Mouse (Mus musculus) spleen, postnatal 0 days (tissue): Measurements from ENCODE around the gene Syn3. TPM values are rescaled to one million over a fixed set of nuclear protein-coding genes. Genes with fewer than 3 reads are reported as not detected.

Experiments used
- polyA plus RNA-seq: library from polyadenylated mRNA; unstranded; fragments of >200 nt; fragmentation: Nextera tagmentation; extraction: Ambion mirVana; gene quantifications from 2 replicates; pipeline ENCODE4 v1.2.1, GENCODE M21; 2015

Gene Syn3
- 0.18 and 0.36 TPM in 2 replicates for polyA plus RNA-seq

DNA sequence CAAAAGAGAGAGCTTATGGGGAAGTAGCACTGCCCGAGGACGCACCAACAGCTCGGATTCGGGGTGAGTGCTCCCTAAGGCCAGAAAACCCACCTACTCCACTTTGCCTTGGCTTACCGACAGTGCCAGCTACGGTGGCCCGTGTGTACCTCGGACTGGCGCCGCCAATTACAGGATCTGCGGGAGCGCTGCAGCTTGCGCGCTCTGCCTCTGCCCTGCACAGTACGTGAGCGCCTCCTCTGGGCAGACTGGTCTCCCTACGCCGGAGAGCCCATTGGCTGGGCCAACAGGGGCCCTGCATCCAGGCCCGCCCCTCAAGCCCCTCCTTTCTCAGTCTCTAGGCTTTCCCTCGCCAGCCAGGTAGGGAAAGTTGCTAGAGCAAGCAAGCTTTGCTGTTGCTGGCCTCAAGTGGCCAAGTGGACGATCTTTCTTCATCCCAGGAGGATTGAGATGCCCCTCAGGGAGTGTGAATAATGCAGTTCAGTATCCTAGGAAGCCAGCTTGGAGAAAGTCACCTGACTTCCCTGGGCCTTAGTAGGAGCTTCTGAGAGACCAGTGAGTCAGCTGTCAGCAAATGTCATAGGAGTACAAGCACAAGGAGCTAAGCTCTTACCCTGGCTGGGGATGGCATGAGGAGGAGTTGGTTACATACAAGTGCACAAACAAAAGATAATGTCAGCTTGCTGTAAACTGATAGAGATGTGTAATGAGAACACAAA, at the start of gene Syn3:
Syn3 (minus strand) TSS at position 224 of the 719 bp plus-strand sequence.

DNA sequence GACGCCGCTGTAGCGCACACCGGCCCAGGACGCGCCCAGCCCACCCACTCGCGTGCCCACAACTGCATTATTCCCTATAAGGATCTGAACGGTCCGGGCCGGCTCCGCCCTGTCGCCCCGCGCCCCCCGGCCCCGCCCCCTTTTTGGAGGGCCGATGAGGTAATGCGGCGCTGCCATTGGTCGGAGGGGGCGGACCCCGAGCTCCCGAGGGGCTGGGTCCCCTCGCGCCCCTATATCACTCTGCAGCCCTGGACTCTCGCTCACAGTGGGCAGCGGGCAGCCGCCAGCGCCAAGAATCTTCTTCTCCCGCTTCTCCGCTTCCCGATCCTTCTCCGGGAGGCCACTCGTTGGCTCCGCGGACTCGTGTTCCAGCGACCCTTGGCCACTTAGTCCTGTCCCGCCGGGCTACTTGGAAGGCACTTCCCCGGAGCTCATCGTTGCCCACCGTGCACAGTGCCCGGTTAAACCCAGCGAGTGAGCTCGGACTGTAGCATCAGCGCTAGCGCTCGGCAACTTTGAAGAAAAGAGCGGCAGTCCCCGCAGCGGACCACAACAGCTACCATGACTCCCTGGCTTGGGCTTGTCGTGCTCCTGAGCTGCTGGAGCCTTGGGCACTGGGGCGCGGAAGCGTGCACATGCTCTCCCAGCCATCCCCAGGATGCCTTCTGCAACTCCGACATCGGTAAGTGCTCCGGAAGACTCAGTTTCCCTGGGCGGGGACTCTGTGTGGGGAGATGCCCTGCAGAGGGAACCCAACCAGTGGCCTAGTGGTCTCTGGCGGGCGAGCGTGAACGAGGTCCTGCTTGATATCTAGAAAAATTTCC, 198.2 kb downstream of the Syn3 start, which contains the start of gene Timp3:
Timp3 (plus strand) TSS at position 80 of the 824 bp plus-strand sequence.

DNA sequence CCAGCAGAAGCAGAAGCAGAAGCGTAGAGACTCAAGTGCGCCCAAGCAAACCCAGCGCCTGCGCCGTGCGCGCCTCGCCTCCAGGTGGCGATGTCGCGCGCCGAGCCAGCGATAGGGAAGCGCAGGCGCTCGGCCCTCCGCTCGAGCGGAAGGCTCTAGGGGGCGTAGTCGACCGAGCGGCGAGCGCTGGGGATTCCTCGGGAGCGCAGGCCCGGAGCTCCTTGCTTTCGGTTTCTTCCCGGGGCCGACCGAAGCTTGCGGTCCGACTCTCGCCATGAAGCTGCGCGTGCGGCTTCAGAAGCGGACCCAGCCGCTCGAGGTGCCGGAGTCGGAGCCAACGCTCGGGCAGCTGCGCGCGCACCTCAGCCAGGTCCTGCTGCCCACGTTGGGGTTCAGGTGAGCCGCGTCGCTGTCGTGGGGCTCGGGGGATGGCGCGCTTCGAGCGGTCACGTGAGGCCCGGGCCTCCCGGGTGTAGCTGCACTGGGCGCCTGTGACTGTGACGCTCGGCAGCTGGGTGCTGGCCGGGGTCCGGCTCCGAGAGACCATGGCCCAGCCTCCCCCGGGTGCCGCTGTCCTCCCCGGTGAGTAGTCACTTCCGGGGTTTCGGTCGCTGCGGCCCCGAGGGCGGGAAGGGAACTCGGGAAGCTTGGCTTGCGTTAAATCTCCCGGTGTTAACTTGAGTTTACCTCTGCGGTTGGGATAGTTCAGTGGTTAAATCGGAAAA, 476.8 kb downstream of the Syn3 start, which contains the start of gene Fbxo7:
Fbxo7 (plus strand) TSS at position 224 of the 725 bp plus-strand sequence.

GRCm38 (mm10) chr10:86011781-86012180, 486.9 kb downstream of the Syn3 start, which contains the start of gene Bpifc:
Gene Bpifc (minus strand): TSS chr10:86011895.

Other genes starting within 250 kb of the Syn3 start
- gene Timp3, start 198.5 kb downstream of the Syn3 start, polyA plus RNA-seq: 20.3 and 22.1 TPM in 2 replicates
- 146 and 159 TPM in 2 replicates for gene Hsp90b1, start 206.6 kb upstream of the Syn3 start, polyA plus RNA-seq
- gene Ttc41, start 206.9 kb upstream of the Syn3 start, polyA plus RNA-seq: 0.53 and 0.68 TPM in 2 replicates